Mouse (Mus musculus) small intestine, adult 2 months (tissue): ENCODE data around the gene Mettl7b. TPM values are rescaled to one million over a fixed set of nuclear protein-coding genes. Genes with fewer than 3 reads are reported as not detected.

Experiments used
- H3K27ac ChIP-seq: fragments of 200-500 bp; 2 replicates; pipeline ENCODE4 v1.5.1; 2012; ENCODE audit warnings: low read depth, low read length, control low read depth, inconsistent platforms; ENCODE audit not compliant: insufficient read depth
- H3K27me3 ChIP-seq: fragments of 200-500 bp; 2 replicates; pipeline ENCODE4 v1.6.1; 2012; ENCODE audit warnings: mild to moderate bottlenecking, moderate library complexity, low read length, inconsistent platforms; ENCODE audit not compliant: control insufficient read depth, insufficient read depth
- H3K36me3 ChIP-seq: fragments of 200-500 bp; 2 replicates; pipeline ENCODE4 v1.6.1; 2012; ENCODE audit warnings: mild to moderate bottlenecking, low read length, control low read depth, inconsistent platforms; ENCODE audit not compliant: control insufficient read depth, insufficient read depth
- H3K4me1 ChIP-seq: fragments of 200-500 bp; 2 replicates; pipeline ENCODE4 v1.6.1; 2012; ENCODE audit warnings: low read length, inconsistent platforms, mixed read lengths; ENCODE audit not compliant: control insufficient read depth, insufficient read depth, insufficient read length
- H3K4me3 ChIP-seq: fragments of 200-500 bp; 2 replicates; pipeline ENCODE4 v1.5.1; 2012; ENCODE audit warnings: low read depth, mild to moderate bottlenecking, control low read depth, inconsistent platforms, low read length, moderate library complexity
- CTCF ChIP-seq: fragments of 200-500 bp; IDR thresholded peaks from 2 replicates; pipeline ENCODE4 v1.5.1; 2012; ENCODE audit warnings: low read depth, mild to moderate bottlenecking, control low read depth, inconsistent platforms, low read length, moderate library complexity, mixed read lengths; ENCODE audit not compliant: insufficient replicate concordance, insufficient read length; ENCODE audit errors: extremely low read depth
- POLR2A ChIP-seq: fragments of 200-500 bp; IDR thresholded peaks from 2 replicates; pipeline ENCODE4 v1.6.1; 2012; ENCODE audit warnings: low read depth, mild to moderate bottlenecking, control low read depth, inconsistent platforms, low read length, moderate library complexity
- WGBS: fragments of 180-500 bp; shearing (Covaris S2); methylation state at CpG from one replicate; pipeline ENCODE4 v1.1.7; 2018; 5-methylcytosine and 5-hydroxymethylcytosine counted together
- polyA plus RNA-seq: library from polyadenylated mRNA; depleted of rRNA; stranded (reverse); fragments of >200 nt; gene quantifications from 2 replicates; pipeline ENCODE4 v1.2.3, GENCODE M21; 2012

The Mettl7b gene
- polyA plus RNA-seq, 1 experiment = 32.2 TPM

GRCm38 (mm10) chr10:128916665-128917064 is 44.1 kb downstream of the Mettl7b start:
- Histone ChIP-seq H3K4me1 (peaks cover 19% of the 10 kb centered on the region), H3K27me3 (no peaks in the 10 kb centered on the region), H3K27ac (no peak overlapping the region), H3K4me3 (no peak overlapping the region), H3K36me3 (peaks cover 28% of the 10 kb centered on the region)
- WGBS = 91% methylated on average over 3 of the region's 3 CpGs
- TF ChIP-seq CTCF = no peak
- no peak for TF ChIP-seq POLR2A

- 97% methylated on average over 2 of the region's 2 CpGs for WGBS
- no peak for TF ChIP-seq CTCF
- no peak for TF ChIP-seq POLR2A
- Histone ChIP-seq H3K27ac (no peak overlapping the region), H3K4me1 (peaks cover 15% of the 10 kb centered on the region), H3K27me3 (no peaks in the 10 kb centered on the region), H3K36me3 (peaks cover 28% of the 10 kb centered on the region), H3K4me3 (no peak overlapping the region)
Observed at GRCm38 (mm10) chr10:128915550-128915949, 45.2 kb downstream of the Mettl7b start.

- Histone ChIP-seq H3K4me3 (no peak overlapping the region), H3K27me3 (no peaks in the 10 kb centered on the region; the same call in 1 of the 2 replicates), H3K4me1 (peaks cover 7% of the 10 kb centered on the region), H3K27ac (no peak overlapping the region), H3K36me3 (peaks cover 28% of the 10 kb centered on the region)
- TF ChIP-seq CTCF = no peak
- no peak for TF ChIP-seq POLR2A
- WGBS = 88% methylated on average over 12 of the region's 12 CpGs
Observed at GRCm38 (mm10) chr10:128913696-128914095, 47.1 kb downstream of the Mettl7b start.

- H3K4me1 ChIP-seq = peaks cover 6% of the 10 kb centered on the region
- H3K36me3 ChIP-seq = peaks cover 27% of the 10 kb centered on the region
- WGBS = 8% methylated on average over 5 of the region's 5 CpGs
- H3K27me3 ChIP-seq = no peaks in the 10 kb centered on the region; the same call in 1 of the 2 replicates
- no peak overlapping the region for H3K27ac ChIP-seq
- no peak overlapping the region for H3K4me3 ChIP-seq
- TF ChIP-seq CTCF (peak; percentile 97; the same call in 1 of the 2 replicates), POLR2A (no peak)
Observed at GRCm38 (mm10) chr10:128913219-128913618, 47.6 kb downstream of the Mettl7b start.

- Histone ChIP-seq H3K4me3 (no peak overlapping the region), H3K36me3 (peaks cover 25% of the 10 kb centered on the region), H3K27me3 (no peaks in the 10 kb centered on the region; the same call in 1 of the 2 replicates), H3K4me1 (peaks cover 4% of the 10 kb centered on the region; the same call in 1 of the 2 replicates), H3K27ac (no peak overlapping the region)
- no peak for TF ChIP-seq CTCF
- no peak for TF ChIP-seq POLR2A
- WGBS = 83% methylated on average over 4 of the region's 4 CpGs
Observed at GRCm38 (mm10) chr10:128912791-128913190, 48.0 kb downstream of the Mettl7b start.

- Histone ChIP-seq H3K4me3 (no peak overlapping the region), H3K36me3 (peaks cover 21% of the 10 kb centered on the region), H3K4me1 (peaks cover 3% of the 10 kb centered on the region; the same call in 1 of the 2 replicates), H3K27me3 (no peaks in the 10 kb centered on the region; the same call in 1 of the 2 replicates), H3K27ac (no peak overlapping the region)
- WGBS = 80% methylated on average over 4 of the region's 4 CpGs
- no peak for TF ChIP-seq CTCF
- no peak for TF ChIP-seq POLR2A
Observed at GRCm38 (mm10) chr10:128912268-128912667, 48.5 kb downstream of the Mettl7b start.

- Histone ChIP-seq H3K27ac (no peak overlapping the region), H3K4me1 (peaks cover 3% of the 10 kb centered on the region; the same call in 1 of the 2 replicates), H3K4me3 (peak overlapping the region; percentile 100), H3K36me3 (peaks cover 17% of the 10 kb centered on the region), H3K27me3 (no peaks in the 10 kb centered on the region; the same call in 1 of the 2 replicates)
- WGBS = 90% methylated on average over 6 of the region's 6 CpGs
- no peak for TF ChIP-seq POLR2A
- TF ChIP-seq CTCF = no peak
Observed at GRCm38 (mm10) chr10:128911430-128911829, 49.4 kb downstream of the Mettl7b start.

GRCm38 (mm10) chr10:128910066-128910841 is 50.5 kb downstream of the Mettl7b start:
- 2% methylated on average over 66 of the region's 66 CpGs for WGBS

More at GRCm38 (mm10) chr10:128910066-128910841, 50.5 kb downstream of the Mettl7b start:
- H3K27me3 ChIP-seq = no peaks in the 10 kb centered on the region; the same call in 1 of the 2 replicates
- TF ChIP-seq POLR2A (no peak), CTCF (no peak)
- H3K36me3 ChIP-seq = peaks cover 15% of the 10 kb centered on the region
- peak overlapping the region; percentile 100 for H3K4me3 ChIP-seq
- peak overlapping the region; percentile 90 for H3K27ac ChIP-seq
- peaks cover 3% of the 10 kb centered on the region; the same call in 1 of the 2 replicates for H3K4me1 ChIP-seq
